Mouse (Mus musculus) kidney, adult 8-10 months (tissue): Measurements from ENCODE around the gene Prpf6.

ENCODE experiments used
- DNase-seq, 2 experiments: peaks; one replicate each; pipeline ENCODE4 v3.0.0; 2022

Gene Prpf6

DNA sequence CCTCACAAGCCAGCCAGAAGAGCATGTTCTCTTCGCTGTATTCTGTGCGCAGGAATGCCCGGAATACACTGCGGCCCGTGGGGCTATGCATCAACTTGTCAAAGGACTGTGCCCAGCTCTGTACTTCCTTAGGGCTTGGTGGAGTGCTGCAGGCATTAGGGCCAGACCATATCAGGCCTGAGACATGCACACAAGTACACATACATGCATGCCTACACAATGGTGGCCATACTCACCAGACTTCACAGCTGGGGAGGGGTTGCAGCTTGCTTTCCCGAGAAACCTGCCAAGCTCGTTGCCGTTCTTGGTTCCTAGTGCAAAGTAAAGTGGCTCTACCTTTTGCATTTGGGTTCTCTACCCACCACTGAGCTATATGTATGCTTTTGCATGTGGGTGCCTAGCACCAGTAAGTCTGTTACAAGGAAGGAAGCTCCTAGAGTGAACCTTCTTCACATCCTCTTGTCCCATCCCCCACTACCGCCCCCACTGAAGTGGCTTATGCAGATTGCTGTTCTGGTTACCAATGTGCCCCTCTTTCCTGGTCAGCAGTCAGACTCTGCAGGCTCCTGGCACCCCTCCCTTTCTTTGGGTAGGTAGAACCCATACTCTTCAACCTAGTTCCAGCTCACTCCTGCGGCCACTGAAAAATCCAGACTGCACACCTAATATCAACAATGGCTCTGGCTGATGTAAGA, 97.9 kb downstream of the Prpf6 start:
- no peak for DNase-seq

- no peak for DNase-seq
Measured at GRCm38 (mm10) chr2:181691083-181691482, 99.4 kb downstream of the Prpf6 start.

DNA sequence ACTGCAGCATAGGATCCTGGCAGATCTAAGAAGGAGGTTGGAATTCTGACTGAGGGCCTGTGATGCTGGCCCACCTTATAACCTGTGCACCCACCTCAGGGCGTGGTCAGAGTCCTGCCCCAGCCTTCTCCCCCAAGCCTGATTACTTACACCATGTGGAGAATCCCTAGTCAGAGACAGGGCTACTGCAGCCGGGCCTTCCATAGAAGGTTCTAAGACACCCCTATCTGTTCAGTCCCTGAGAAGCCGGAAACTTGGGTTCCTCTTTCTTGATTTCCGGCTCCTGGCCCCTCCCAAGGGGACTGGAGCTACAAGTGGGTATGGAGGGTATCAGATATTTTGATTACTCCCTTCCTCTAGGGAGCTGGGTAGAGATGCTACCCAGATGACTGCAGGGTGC, 99.9 kb downstream of the Prpf6 start:
- no peak for DNase-seq

DNA sequence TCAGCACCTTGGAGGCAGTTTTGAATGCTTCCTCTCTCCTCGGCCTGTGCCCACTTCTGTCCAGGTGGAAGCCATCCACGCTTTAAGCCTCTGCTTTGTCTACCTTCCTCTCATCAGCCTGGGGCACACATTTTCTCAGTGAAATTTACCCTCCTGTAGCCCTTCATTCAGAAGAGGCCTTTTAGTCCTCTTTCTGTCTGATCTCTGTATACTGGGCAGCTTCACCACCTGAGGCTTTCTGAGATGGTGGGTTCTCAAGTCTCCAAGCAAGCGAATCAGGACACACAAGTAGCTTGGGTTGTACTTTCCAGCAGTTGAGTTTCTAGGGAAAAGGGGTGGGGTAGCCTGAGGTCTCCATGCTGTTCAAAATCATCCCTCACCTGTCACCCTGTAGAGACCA, 100.6 kb downstream of the Prpf6 start:
- no peak for DNase-seq

- DNase-seq, result peak; percentile 62 to 64
Measured at GRCm38 (mm10) chr2:181693339-181694280, 101.9 kb downstream of the Prpf6 start, which contains the start of gene Rgs19. Rgs19 (minus strand) TSS chr2:181693977.

DNA sequence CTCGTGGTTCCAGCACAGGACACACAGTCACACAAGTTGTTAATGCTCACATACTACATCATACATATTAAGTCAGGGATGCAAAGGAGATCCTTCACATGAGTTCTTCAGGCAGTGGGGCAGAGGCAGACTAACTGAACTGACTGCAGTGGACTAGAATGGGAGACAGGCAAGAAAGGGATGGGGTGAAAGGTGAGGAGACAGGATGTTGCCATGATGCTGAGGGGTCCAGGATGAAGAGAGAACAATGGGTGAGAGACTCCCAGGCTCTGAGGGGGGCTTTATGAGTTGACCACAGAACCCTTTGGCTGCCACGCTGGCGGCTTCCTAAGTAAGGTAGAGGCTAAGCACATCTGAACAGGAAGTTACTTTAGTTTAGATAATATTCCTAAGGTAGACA, 102.9 kb downstream of the Prpf6 start:
- no peak for DNase-seq

DNA sequence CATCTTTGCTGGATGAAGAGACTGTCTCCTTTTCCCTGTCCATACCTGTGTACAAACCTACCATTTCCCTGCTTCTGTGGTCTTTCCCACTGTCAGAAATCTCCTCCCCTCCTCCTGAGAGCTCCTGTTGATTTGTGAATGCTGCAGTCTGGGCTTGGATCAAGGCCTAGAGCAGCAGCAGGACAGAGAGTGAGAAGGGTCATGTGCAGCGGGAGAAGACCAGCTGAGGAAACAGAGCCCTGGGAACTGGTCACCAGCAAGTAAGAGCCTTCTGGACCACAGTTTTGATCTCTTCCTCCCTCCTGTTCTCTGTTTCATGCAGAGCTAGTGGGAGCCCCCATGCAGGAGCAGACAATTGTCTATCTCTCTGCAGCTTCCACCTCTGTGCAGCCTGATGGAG, 104.1 kb downstream of the Prpf6 start:
- no peak for DNase-seq

GRCm38 (mm10) chr2:181696801-181697420, 105.2 kb downstream of the Prpf6 start:
- DNase-seq, result no peak

DNA sequence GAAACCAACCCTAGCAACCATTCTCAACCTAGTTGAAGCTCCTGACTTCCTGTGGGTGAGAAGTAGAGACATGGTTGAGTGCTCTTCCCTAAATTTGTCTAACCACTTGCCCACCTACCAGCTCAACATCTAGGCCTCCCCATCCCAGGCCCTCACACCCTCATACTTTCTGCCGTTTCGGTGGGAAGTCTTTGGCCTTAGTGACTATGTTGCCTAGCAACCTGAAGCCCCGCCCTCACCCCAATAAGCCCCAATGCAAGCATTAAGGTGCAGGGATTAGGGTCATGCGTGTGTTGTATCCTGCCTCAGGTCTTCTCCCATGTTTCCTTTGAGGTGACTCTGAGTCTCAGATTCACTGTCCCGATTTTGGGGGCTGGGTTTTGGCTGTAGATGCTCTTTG, 106.6 kb downstream of the Prpf6 start, which contains the start of gene Lkaaear1:
Gene Lkaaear1, minus strand, starts transcription at position 202 of the 400 bp plus-strand sequence.
- no peak for DNase-seq
